Mouse (Mus musculus) embryo, embryonic 11.5 days (tissue): ENCODE data around the gene Fasl.
A peak's percentile ranks its signal among the peaks of the same experiment; 100 is the strongest.

Source experiments
- DNase-seq: peaks from one replicate; pipeline ENCODE4 v3.0.0-alpha.2; 2012; ENCODE audit warnings: low read depth, low spot score

Fasl gene

GRCm38 (mm10) chr1:161756547-161756946, 31.7 kb downstream of the Fasl start:
- DNase-seq: no peak

DNA sequence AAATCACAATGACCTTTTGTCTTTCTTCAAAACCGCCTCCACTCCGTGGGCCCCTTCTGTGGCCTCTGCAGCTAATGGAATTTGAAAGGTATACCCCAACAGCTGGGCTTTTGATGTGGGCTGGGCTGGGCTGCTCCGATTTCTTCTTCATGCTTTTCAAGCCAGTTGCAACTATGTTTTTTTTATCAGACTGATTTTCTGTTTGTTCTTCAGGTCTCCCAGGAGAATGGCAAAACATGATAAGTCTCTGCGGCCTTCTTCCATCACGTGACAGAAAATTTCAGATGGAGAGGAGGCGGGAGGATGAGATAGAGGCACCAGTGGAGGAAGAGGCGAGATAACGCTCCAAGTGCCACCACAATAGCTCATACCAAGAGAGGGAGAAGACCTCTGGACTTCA, 37.0 kb downstream of the Fasl start:
- no peak for DNase-seq

DNA sequence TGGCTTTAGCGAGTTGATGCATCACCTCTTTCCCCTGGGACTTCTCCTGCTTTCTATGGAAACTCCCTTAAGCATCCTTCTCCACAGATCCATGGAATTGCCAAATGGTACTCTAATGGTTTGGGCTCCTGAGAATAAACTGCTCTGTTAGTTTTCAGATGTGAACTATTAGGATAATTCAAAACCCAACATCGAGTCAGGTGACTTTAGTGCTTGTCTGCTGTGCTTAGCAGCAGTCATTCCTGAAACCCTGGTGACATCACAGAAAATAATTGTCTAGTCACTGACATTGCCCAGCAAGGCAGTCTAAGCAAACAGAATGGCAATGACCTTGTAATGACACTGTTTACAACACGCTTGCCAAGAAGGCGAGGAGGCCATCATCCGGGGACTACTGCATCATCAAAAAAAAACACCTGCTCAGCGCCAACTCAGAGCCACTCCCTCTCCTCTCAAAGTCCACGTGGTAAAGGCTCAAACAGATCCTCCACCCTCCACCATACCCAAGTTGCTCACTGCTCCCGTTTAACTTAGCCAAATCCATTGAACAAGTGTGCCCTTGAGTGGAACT, 37.7 kb downstream of the Fasl start:
- DNase-seq: no peak

DNA sequence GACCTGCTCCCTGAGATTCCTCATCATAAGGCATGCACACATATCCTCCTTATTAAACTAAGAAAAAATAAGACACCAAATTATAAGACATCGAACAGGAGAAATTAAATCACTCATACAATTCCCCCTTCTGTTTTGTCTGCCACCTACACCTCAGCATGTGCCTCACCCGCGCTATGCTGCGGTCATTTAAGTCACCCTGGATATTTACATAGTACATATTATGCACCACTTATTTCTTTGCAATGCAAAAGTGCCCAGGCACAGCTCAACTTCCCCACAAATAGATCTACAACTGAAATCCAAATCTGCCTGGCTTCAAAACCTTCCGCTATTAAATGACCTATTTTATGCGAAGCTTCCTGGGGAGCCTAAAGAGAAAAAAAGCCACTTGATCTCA, 39.6 kb downstream of the Fasl start:
- no peak for DNase-seq

- peak; percentile 41 for DNase-seq
Measured at GRCm38 (mm10) chr1:161748138-161748537, 40.2 kb downstream of the Fasl start.

DNA sequence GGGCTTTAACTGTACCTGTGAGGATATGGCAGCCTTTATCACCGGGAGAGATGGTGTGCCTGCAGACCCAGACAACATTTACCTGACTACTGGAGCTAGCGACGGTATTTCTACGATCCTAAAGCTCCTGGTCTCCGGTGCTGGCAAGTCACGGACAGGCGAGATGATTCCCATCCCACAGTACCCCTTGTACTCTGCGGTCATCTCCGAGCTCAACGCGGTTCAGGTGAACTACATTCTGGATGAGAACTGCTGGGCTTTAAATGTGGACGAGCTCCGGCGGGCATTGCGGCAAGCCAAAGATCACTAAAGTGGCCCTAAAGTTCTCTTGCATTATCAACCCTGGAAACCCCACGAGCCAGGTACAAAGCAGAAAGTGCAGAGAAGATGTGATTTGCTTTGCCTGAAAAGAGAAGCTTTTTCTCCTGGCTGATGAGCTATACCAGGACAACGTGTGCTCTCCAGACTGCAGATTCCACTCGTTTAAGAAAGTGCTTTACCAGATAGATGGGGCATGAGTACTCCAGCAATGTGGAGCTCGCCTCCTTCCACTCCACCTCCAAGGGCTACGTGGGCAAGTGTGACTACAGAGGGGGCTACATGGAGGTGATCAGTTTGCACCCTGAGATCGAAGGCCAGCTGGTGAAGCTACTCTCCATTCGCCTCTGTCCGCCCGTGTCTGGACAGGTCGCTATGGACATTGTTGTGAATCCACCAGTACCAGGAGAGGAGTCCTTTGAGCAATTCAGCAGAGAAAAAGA, 41.6 kb downstream of the Fasl start:
- DNase-seq: no peak

DNA sequence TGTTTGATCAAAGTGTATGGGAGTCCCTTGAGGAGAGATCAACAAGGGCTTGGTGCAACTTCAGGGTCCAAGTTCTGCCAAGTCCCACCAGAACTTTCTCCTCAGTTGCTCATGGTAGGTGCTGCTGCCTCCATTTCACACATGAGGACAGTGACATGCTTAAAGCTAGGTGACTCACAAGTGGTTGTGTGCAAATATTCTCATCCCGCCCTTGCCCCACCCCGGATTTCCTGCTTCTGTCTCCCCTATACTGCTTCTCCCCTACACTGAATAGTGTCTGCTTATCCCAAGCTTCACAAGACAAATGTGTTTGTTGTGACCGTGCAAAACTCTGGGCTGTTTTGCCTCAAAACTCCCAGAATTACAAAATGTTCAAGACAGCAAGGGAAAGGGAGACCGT, 43.4 kb downstream of the Fasl start:
- DNase-seq: no peak

- no peak for DNase-seq
Measured at GRCm38 (mm10) chr1:161744209-161744608, 44.1 kb downstream of the Fasl start.

- no peak for DNase-seq
Measured at GRCm38 (mm10) chr1:161742481-161743267, 45.6 kb downstream of the Fasl start.

- no peak for DNase-seq
Measured at GRCm38 (mm10) chr1:161736848-161737247, 51.4 kb downstream of the Fasl start.

DNA sequence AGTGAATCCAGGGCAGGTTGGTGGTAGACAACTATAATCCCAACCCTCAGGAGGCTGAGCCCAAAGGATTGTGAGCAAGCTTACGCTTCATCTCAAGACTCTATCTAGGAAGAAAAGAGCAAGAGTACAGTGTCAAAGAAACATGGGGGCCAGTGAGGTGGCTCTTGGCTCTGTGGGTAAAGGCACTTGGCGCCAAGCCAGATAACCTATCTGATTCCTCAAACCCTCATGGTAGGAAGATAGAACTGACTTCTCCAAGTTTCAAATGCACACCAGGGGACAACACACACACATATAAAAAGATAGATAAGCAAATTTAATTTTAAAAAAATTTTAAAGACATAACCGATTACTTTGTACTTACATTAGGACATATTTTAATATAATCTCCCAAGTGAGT, 52.0 kb downstream of the Fasl start:
- no peak for DNase-seq

- DNase-seq: no peak
Measured at GRCm38 (mm10) chr1:161735465-161736046, 52.7 kb downstream of the Fasl start.

- no peak for DNase-seq
Measured at GRCm38 (mm10) chr1:161734741-161735211, 53.5 kb downstream of the Fasl start.

DNA sequence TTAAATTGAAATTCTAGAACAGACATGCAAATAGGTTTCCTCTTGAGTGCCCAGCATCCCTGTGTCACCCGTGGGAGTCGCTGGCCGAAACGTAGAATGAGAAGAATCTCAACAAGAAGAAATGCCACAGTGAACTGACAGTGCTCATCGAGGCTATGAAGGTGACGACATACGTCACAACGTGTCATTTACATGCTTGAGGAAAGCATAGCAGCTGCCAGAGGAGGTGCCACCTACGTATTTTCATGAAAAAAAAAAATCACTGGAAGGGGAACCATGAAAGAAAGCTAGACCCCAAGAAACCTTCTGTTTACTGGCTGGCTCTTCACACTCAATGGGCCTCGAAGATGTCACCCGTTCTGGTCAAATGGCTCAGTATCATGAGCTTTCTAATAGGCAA, 54.0 kb downstream of the Fasl start:
- no peak for DNase-seq
